Mouse (Mus musculus) midbrain, embryonic 11.5 days (tissue): ENCODE data around the gene Hhipl2. TPM values are rescaled to one million over a fixed set of nuclear protein-coding genes. Genes with fewer than 3 reads are reported as not detected.
"Not testable (repeated sequence)": the region's sequence is repeated elsewhere in the genome, so short reads cannot be mapped to it uniquely, and the experiment has no call there.

ENCODE experiments used
- ATAC-seq: fragments of 200-750 bp; cut with Nextera tagmentation; 2 replicates; pipeline ENCODE4 v1.8.0; 2017; ENCODE audit warnings: moderate TSS enrichment, moderate library complexity; ENCODE audit not compliant: low FRiP score
- DNase-seq: peaks from one replicate; pipeline ENCODE4 v3.0.0; 2015; ENCODE audit warnings: low spot score; ENCODE audit errors: missing footprints
- H3K27ac ChIP-seq: fragments of 300-500 bp; sonication (generic); 2 replicates; pipeline ENCODE4 v1.5.1; 2014; ENCODE audit warnings: low read depth, low read length
- H3K27me3 ChIP-seq: fragments of 300-500 bp; sonication (generic); 2 replicates; pipeline ENCODE4 v1.6.1; 2014; ENCODE audit warnings: mild to moderate bottlenecking, low read length, moderate library complexity, mixed read lengths; ENCODE audit not compliant: control insufficient read depth, insufficient read depth
- H3K36me3 ChIP-seq: fragments of 300-500 bp; sonication (generic); 2 replicates; pipeline ENCODE4 v1.6.1; 2014; ENCODE audit warnings: mild to moderate bottlenecking, low read length, moderate library complexity, mixed read lengths; ENCODE audit not compliant: control insufficient read depth, insufficient read depth
- H3K4me1 ChIP-seq: fragments of 300-500 bp; sonication (generic); 2 replicates; pipeline ENCODE4 v1.6.1; 2014; ENCODE audit warnings: low read length; ENCODE audit not compliant: control insufficient read depth, insufficient read depth
- H3K4me2 ChIP-seq: fragments of 300-500 bp; sonication (generic); 2 replicates; pipeline ENCODE4 v1.6.1; 2014; ENCODE audit warnings: mild to moderate bottlenecking, moderate library complexity
- H3K4me3 ChIP-seq: fragments of 300-500 bp; sonication (generic); 2 replicates; pipeline ENCODE4 v1.5.1; 2014; ENCODE audit warnings: low read depth, low read length
- H3K9ac ChIP-seq: fragments of 300-500 bp; sonication (generic); 2 replicates; pipeline ENCODE4 v1.6.1; 2014; ENCODE audit warnings: low read length
- H3K9me3 ChIP-seq: fragments of 300-500 bp; sonication (generic); 2 replicates; pipeline ENCODE4 v1.6.1; 2016; ENCODE audit warnings: low read length; ENCODE audit not compliant: control insufficient read depth
- WGBS: fragments of 180-500 bp; shearing (Covaris S2); extraction: QIAGEN DNeasy Blood & Tissue Kit; methylation state at CpG from one replicate; pipeline ENCODE4 v1.1.7; 2014; 5-methylcytosine and 5-hydroxymethylcytosine counted together
- polyA plus RNA-seq: library from polyadenylated mRNA; unstranded; fragments of >200 nt; fragmentation: Nextera tagmentation; extraction: Ambion mirVana; gene quantifications from 2 replicates; pipeline ENCODE4 v1.2.1, GENCODE M21; 2014

Gene Hhipl2
- 0.11 and 0.18 TPM in 2 replicates for polyA plus RNA-seq

DNA sequence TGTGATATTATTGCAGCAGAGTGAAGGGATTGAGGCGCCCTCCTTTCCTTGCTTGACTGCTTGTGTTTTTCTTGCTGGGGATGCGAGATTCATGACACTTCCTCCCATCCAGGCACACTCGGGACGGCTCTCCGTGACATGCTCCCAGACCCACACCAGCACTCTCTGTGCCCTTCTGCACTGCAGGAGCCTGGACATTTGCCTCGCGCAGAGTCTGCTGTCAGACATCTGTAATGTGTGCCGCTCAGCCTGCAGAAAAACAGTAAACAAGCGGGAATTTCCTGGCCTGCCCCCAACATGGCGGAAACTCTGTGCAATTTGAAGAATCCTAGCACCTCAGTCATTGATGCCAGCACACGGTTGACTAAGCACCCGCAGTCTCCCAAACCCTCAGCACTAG, at the start of gene Hhipl2:
Hhipl2 (plus strand) TSS at position 343 of the 400 bp plus-strand sequence.
- Histone ChIP-seq H3K27ac (no peak within 1 kb of the TSS), H3K4me2 (no peak within 1 kb of the TSS), H3K9ac (no peak within 1 kb of the TSS), H3K36me3 (no peaks in the 10 kb centered on the region), H3K4me3 (no peak within 1 kb of the TSS), H3K27me3 (no peaks in the 10 kb centered on the region), H3K9me3 (no peaks in the 10 kb centered on the region), H3K4me1 (no peaks in the 10 kb centered on the region)
- ATAC-seq (no peak), DNase-seq (no peak)
- WGBS = 84% methylated on average over 12 of the region's 12 CpGs

DNA sequence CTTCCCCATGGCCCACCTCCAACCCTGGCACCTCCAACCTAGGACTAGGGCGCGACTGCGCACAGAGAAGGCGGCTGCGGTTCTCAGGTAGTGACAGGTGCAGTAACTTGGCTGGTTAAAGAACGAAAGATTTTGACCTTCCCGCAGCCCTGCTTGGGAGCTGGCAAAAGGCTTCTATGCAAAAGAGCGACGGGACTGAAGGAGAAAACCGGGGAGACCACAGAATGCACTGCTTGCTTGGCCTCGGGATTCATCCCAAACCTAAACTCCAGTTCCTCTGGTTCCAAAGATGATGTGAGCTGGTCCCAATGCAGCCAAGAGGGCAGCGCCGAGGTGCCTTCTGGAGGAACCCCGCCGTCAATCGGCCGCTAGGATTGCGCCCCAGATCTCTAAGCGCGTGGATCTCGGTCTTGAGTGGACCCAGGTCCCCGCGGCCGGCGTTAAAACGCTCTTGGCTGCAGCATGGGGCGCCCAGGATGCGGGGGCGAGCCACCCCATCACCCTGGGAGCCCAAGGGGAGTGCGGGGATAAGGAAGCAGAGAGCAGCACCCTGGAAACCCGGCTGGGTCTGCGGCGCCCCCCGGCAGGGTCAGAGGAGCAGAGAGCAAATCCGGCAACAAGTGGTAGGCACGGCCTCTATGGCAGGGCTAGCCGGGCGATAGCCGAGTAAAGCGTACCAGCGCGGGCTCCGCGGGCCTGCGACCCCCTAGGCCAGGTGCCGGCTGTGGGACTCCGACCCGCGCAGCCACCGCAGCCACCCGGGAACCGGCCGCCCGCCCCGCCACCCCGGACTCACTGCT, 49.2 kb upstream of the Hhipl2 start:
- Histone ChIP-seq H3K4me3 (peak overlapping the region; percentile 94), H3K27ac (peak overlapping the region; percentile 49; the same call in 1 of the 2 replicates), H3K4me2 (peak overlapping the region; percentile 94), H3K36me3 (peaks cover 2% of the 10 kb centered on the region; the same call in 1 of the 2 replicates), H3K27me3 (no peaks in the 10 kb centered on the region), H3K4me1 (peaks cover 12% of the 10 kb centered on the region), H3K9me3 (no peaks in the 10 kb centered on the region), H3K9ac (peak overlapping the region; percentile 89)
- DNase-seq (no peak), ATAC-seq (peak; percentile 88)
- WGBS = 2% methylated on average over 54 of the region's 56 CpGs

DNA sequence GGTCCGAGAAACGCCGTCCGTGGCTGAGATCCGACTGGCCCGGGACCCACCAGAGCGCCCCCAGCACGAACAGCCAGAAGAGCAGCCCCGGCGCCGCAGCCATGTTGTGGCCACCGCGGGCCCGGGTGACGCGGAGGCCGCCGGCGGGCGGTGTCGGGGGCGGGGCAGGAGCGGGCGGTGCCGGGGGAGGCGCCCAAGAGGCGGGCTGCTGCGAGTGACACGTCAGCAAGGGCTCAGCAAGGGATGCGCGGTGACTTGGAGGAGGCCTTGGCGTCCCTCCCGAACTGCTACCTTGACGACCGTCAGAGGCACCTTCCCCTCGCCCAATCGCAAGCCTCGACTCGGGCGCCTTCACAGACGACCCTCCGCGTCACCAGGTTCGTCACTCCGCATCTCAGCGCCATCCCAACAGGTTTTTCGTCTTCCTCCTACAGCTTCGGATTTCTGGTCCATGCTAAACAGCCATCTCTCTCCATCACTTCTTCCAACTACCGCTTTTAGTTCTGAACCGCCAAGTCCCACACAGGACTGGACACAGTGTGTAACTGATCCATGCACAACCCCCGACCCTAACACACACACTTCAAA, 48.5 kb upstream of the Hhipl2 start, which contains the start of gene Mia3:
Mia3 (minus strand) TSS at position 127 of the 588 bp plus-strand sequence.
- under 1% methylated on average over 49 of the region's 51 CpGs for WGBS
- ATAC-seq = peak; percentile 98

DNA sequence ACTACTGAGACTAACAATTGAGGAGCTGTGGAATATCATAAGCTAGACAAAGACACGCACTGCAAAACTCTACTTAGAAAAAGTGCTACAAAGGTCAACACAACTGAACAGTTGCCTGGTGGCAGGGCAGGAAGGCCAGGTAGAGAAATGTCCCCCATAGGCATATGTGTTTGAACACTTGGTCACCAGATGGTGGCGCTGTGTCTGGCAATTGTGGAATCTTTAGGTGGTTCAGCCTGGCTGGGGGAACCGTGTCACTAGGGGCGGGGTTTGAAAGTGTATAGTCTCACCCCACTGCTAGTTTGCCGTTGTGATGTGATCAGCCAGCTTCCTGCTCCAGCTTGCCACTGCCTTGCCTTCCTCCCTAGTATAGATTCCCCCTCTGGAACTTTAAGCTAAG, 43.3 kb upstream of the Hhipl2 start:
- 75% methylated on average over 5 of the region's 5 CpGs for WGBS
- Histone ChIP-seq H3K4me1 (0 out of 2 replicates have a peak, but pooled peaks cover 3% of the 10 kb centered on the region), H3K9me3 (no peaks in the 10 kb centered on the region; the same call in 1 of the 2 replicates), H3K36me3 (no peaks in the 10 kb centered on the region), H3K27ac (no peak overlapping the region), H3K27me3 (no peaks in the 10 kb centered on the region), H3K9ac (no peak overlapping the region), H3K4me2 (no peak overlapping the region), H3K4me3 (no peak overlapping the region)
- no peak for ATAC-seq
- DNase-seq = no peak

More for the DNA sequence above, 48.5 kb upstream of the Hhipl2 start, which contains the start of gene Mia3:
- H3K27me3 ChIP-seq = no peaks in the 10 kb centered on the region
- no peaks in the 10 kb centered on the region for H3K36me3 ChIP-seq
- H3K9ac ChIP-seq = peak within 1 kb of the TSS; percentile 89
- no peaks in the 10 kb centered on the region for H3K9me3 ChIP-seq
- DNase-seq = peak; percentile 98
- H3K4me2 ChIP-seq = peak within 1 kb of the TSS; percentile 94
- peak within 1 kb of the TSS; percentile 49; the same call in 1 of the 2 replicates for H3K27ac ChIP-seq
- peak within 1 kb of the TSS; percentile 94 for H3K4me3 ChIP-seq
- peaks cover 12% of the 10 kb centered on the region for H3K4me1 ChIP-seq

DNA sequence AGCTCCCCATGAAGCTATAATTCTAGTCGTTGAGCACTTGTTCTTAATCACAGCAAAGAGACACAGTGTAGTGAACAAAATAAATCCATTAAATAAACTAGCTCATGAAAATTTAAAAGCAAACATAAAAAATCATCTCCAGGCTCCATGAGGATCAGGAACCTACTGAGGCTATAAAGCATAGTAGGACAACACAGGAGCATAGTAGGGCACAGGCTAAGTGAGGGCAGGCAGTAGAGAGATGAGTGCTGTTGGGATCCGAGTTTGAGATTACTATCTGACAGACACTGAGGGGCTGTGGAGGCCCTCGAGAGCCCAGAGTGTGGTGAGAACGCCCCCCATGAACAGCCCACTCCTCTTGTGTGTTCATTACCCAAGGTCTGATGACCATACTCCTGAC, 41.0 kb upstream of the Hhipl2 start:
- Histone ChIP-seq H3K4me3 (no peak overlapping the region), H3K27me3 (no peaks in the 10 kb centered on the region), H3K9ac (no peak overlapping the region), H3K4me1 (no peaks in the 10 kb centered on the region), H3K36me3 (no peaks in the 10 kb centered on the region), H3K9me3 (no peaks in the 10 kb centered on the region; the same call in 1 of the 2 replicates), H3K27ac (no peak overlapping the region), H3K4me2 (no peak overlapping the region)
- DNase-seq (no peak), ATAC-seq (no peak)
- whole genome bisulfite sequencing = 76% methylated on average over 4 of the region's 4 CpGs

DNA sequence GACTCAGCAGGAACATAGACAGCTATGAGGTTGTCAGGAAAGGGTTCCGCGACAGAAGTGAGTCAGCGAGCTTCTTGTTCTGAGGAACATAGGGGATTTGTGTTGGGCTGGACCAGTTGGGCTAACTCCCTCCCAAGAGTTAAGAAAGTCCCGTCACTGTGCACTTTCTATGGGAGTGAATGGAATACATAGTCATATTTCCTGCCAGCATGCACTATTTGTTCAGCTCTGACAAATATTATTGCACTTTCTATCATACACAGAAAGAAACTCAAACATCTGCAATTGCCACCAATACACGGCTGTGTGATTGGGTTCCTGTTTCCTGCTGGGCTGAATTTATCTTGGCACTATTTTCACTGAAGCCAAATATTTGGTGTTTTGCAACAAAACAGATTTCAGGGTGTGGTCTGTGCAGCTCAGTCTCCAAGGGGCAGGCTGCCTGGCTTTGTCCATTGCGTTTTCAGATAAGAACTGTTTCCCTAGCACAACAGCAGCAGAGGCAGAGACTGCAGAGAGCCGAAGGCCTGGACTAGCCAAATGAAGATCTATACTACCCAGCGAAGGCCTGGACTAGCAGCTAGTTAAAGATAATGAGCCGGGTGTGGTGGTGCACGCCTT, 39.6 kb upstream of the Hhipl2 start:
- no peak overlapping the region for H3K4me2 ChIP-seq
- H3K27ac ChIP-seq = no peak overlapping the region
- H3K4me1 ChIP-seq = no peaks in the 10 kb centered on the region
- H3K27me3 ChIP-seq = no peaks in the 10 kb centered on the region
- DNase-seq (no peak), ATAC-seq (no peak)
- H3K9me3 ChIP-seq = no peaks in the 10 kb centered on the region; the same call in 1 of the 2 replicates
- WGBS = 85% methylated on average over 10 of the region's 10 CpGs
- H3K36me3 ChIP-seq = no peaks in the 10 kb centered on the region
- H3K4me3 ChIP-seq = no peak overlapping the region
- H3K9ac ChIP-seq = no peak overlapping the region

DNA sequence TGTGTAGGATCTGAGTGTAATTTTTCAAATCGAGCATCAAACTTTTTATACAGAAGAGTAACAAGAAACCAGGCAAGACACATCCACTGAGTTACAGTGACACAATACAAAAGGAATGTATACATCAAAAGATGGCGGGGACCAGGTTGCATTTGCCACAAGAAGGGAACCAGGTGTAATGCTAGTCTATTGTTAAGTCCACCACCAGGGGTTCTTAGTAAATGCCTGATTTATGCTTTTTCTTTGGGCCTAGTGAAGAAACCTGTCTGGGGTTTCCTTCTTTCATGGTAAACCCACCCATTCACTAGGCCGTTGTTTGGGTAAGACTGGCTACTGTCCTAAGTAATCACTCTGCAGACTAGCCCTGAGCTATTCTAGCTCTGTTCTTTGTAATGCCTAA, 38.6 kb upstream of the Hhipl2 start:
- H3K4me2 ChIP-seq, ATAC-seq, H3K27me3 ChIP-seq, H3K27ac ChIP-seq, H3K9me3 ChIP-seq, H3K36me3 ChIP-seq, H3K4me3 ChIP-seq, DNase-seq, H3K9ac ChIP-seq, H3K4me1 ChIP-seq: not testable (repeated sequence)
- 94% methylated on average over 3 of the region's 3 CpGs for WGBS

DNA sequence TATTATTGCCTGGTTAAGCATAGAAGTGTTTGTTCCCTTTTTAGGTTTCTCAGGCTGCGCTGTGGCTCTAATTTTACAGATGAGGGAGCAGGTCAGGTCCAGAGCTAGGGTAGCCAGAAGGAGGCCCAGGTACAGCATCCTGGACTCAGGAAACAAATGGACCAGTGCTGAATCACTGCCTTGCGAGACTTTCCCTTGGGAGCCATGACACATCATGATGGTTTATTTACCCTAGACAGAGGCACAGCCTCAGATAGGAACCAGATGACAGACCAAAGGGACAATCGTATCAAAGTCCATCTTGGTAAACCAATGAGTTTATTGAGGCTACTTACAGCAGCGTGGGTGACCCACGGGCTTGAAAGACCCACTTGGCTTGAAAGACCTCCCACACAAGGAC, 36.2 kb upstream of the Hhipl2 start:
- H3K9ac ChIP-seq = no peak overlapping the region
- H3K27ac ChIP-seq = no peak overlapping the region
- H3K4me1 ChIP-seq = no peaks in the 10 kb centered on the region
- DNase-seq (no peak), ATAC-seq (no peak)
- H3K27me3 ChIP-seq = no peaks in the 10 kb centered on the region
- H3K36me3 ChIP-seq = no peaks in the 10 kb centered on the region
- no peaks in the 10 kb centered on the region for H3K9me3 ChIP-seq
- WGBS = 83% methylated on average over 5 of the region's 5 CpGs
- H3K4me3 ChIP-seq = no peak overlapping the region
- no peak overlapping the region for H3K4me2 ChIP-seq

DNA sequence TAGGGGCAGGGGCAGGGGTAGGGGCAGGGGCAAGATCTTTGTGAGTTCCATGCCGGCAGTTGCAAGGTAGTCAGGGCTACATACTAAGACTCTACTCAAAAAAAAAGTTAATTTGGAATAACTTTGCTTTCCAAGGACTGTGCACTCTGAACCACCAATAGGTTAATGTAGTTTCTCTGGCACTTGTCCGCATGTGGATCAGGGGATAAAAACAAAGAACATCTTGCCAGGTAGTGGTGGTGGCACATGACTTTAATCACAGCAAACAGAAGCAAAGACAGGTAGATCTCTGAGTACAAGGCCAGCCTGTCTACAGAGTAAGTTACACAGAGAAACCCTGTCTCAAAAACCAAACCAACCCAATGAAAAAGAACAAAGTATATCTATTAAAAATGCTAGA, 35.4 kb upstream of the Hhipl2 start:
- no peaks in the 10 kb centered on the region for H3K9me3 ChIP-seq
- no peak for DNase-seq
- WGBS = 85% methylated on average over 2 of the region's 2 CpGs

More for the DNA sequence above, 35.4 kb upstream of the Hhipl2 start:
- H3K9ac ChIP-seq = no peak overlapping the region
- H3K4me1 ChIP-seq = no peaks in the 10 kb centered on the region
- H3K4me3 ChIP-seq = no peak overlapping the region
- no peaks in the 10 kb centered on the region for H3K36me3 ChIP-seq
- no peak for ATAC-seq
- H3K4me2 ChIP-seq = no peak overlapping the region
- no peaks in the 10 kb centered on the region for H3K27me3 ChIP-seq
- H3K27ac ChIP-seq = no peak overlapping the region
